11 mouse cellular contexts compared by ENCODE assay signal in the genomic region with DNA sequence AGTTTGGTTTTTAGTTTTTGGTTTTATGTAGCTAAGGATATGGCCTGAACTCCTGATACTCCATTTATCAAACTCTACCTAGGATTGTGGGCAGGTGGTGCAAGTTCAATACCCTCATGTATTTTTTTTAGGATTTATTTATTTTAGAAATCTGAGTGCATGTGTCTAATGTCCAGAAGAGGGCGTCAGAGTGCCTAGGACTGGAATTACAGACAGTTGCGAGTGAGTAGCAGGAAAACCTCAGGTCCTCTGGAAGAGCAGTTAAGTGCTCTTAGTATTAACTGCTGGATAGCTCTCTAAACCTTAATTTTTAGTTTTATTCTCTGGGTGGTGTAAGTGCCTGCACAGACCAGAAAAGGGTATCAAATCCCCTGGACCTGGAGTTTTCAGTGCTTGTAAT. TPM values are rescaled to one million over a fixed set of nuclear protein-coding genes. Genes with fewer than 3 reads are reported as not detected.
DNase-seq lines count a peak whose midpoint lies in the region; ATAC-seq and TF ChIP-seq lines count a peak whose summit lies in the region.
"Had no signal": no experiment of that assay in that cellular context is flagged by ENCODE, and none has a peak within 500 bp of the region (broad histone marks: within the 10 kb centered on the region; RNA-seq: fewer than 3 reads in every experiment).

No protein-coding gene starts in this region.

- intact Hi-C loops in heart, postnatal 36 days (cut with DNase I): loop anchor here (5.0 kb wide), 1 partner anchor 155 kb away; no protein-coding TSS in a partner anchor

- H3K4me3 ChIP-seq in spleen, adult 2 months (ENCODE audit: extremely low read depth, insufficient read depth, insufficient read length): no peak overlapping the region
- H3K4me3 ChIP-seq: embryonic facial prominence, embryonic 13.5 days; heart, embryonic 13.5 days; lung, embryonic 15.5 days had no signal

- 12% methylated on average over 2 of the region's 2 CpGs for WGBS in spleen, adult 2 months

- H3K36me3 ChIP-seq in spleen, adult 2 months (ENCODE audit: control insufficient read depth, insufficient read depth, low read length): peaks cover 3% of the 10 kb centered on the region; the same call in 1 of the 2 replicates
- H3K36me3 ChIP-seq: lung, embryonic 15.5 days had no signal

- peak; percentile 46; the same call in 1 of the 2 replicates for ATAC-seq in frontal cortex, adult (ENCODE audit: low TSS enrichment)

- TF ChIP-seq CTCF in spleen, adult 2 months (IDR thresholded peaks at IDR 0.05; ENCODE audit: extremely low read depth, insufficient read depth, insufficient read length, insufficient replicate concordance): peak; percentile 15; the same call in 1 of the 2 replicates

- no peak for DNase-seq in frontal cortex, postnatal 14 days (ENCODE audit: low spot score in 2 of 2)
- no peak for DNase-seq in spleen, adult 2 months (ENCODE audit: low read depth in 1 of 2, low spot score in 2 of 2)
- DNase-seq in spleen, postnatal 36 days (ENCODE audit: low spot score in 2 of 2): no peak
- peak; percentile 58 for DNase-seq in embryo, embryonic 10.5 days (ENCODE audit: low spot score)
- no peak for DNase-seq in right cerebral cortex, adult 18-20 months
- DNase-seq in heart, postnatal 36 days: no peak
- no peak for DNase-seq in cerebellum, postnatal 4 days (ENCODE audit: low spot score in 2 of 2)

- no peak overlapping the region for H3K27ac ChIP-seq in spleen, adult 2 months (ENCODE audit: insufficient read depth, low read length)
- H3K27ac ChIP-seq: embryonic facial prominence, embryonic 13.5 days; heart, embryonic 13.5 days; lung, embryonic 15.5 days had no signal

- H3K4me1 ChIP-seq in spleen, adult 2 months (ENCODE audit: control insufficient read depth, insufficient read depth, insufficient read length): no peaks in the 10 kb centered on the region; the same call in 1 of the 2 replicates
- H3K4me1 ChIP-seq: embryonic facial prominence, embryonic 13.5 days; lung, embryonic 15.5 days had no signal

- H3K27me3 ChIP-seq in spleen, adult 2 months (ENCODE audit: control insufficient read depth, insufficient read depth, low read length): no peaks in the 10 kb centered on the region
- H3K27me3 ChIP-seq: embryonic facial prominence, embryonic 13.5 days; heart, embryonic 13.5 days; lung, embryonic 15.5 days had no signal

- TF ChIP-seq POLR2A in spleen, adult 2 months (IDR thresholded peaks at IDR 0.05; ENCODE audit: low read depth, low read length): no peak

RNA-seq across cellular contexts. Expression of a gene that starts 19.4 kb away (rescaled TPM):
- 4.5 TPM in 2 replicates for polyA plus RNA-seq in spleen, adult 2 months (2012; rRNA removed)
- total RNA-seq in heart, postnatal 36 days (2021): 10 to 100 TPM; 17.9 to 22.4 TPM
